Mouse (Mus musculus) cerebellum, adult 9-10 months (tissue): ENCODE measurements around the gene Saal1.
"Not testable (repeated sequence)": the region's sequence is repeated elsewhere in the genome, so short reads cannot be mapped to it uniquely, and the experiment has no call there.

Experiments
- DNase-seq: peaks from one replicate; pipeline ENCODE4 v3.0.0; 2022

Saal1 gene

DNA sequence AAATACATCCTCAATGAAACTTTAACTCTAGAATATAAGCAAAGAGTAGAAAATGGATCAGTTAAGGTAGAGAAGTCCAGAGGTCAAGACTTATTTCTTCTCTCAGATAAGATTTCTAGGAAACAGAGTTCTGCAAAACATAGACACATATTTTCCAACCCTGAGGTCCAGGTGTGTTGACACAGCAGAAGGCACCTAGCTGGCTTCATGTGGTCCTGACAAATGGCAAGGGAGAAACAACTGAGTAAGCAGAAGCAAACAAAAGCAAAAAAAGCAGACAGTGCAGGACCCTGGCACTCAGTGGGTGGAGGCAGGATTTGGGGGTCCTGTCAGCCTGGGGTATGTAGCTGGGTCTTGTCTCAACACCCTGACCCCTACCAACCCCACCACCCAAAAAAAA, 29.7 kb downstream of the Saal1 start:
- no peak for DNase-seq

DNA sequence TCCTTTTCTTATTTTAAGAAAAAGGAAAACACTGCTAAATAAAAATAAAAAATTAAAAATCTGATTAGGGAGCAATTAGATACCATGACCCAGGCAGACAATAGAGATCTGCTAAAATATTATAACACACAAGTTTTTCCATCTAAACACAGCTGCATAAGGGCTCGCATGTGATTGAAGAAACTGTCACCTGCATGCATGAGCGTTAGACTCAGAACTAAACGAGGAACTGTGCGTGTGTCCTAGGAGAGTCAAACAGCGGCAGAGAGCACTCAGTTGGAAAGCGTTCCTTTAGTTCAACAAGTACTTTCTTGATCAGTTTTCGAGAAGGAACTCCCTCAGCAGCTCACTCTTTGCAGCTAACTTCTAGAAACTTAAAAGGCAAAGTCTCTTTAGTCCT, 31.4 kb downstream of the Saal1 start:
- DNase-seq: not testable (repeated sequence)

DNA sequence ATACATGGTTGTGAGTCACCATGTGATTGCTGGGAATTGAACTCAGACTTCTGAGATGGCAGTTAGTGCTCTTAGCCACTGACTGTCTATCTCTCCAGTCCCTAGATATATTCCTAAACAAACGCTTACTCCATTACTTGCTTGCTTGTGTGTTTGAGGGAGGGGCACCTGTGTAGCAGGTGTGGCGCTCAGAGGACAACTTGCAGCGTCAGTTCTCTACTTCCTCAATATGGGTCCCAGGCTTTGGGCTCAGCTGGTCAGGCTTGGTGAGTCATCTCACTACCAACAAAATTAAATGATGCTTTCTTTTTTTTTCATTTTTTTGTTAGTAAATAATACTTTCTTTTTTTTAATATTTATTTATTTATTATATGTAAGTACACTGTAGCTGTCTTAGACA, 32.1 kb downstream of the Saal1 start:
- no peak for DNase-seq

DNA sequence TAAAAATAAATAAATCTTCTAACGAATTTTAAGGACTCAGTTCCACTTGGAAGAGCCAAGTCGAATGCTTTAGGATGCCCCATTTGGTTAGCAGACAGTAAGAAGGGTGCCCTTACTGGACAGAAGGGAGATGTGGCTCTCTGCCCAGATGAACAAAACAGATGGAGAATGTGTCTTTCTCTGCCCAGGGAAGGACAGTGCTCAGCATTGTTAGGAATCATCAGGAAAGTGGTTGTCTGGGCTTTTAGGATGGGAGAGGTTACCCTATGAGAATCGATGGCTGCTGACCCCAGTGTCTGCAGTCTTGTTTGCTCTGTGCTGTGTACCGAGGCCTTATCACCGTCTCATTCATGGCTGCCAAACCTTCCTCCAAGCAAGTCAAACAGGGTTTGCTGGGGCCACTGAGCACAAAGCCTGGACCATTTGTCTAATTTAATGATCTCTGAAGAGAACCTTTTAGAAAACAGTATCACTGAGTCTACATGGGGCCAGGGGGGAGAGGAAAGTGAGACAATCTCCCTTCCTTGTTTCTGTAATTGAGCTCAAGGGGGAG, 33.6 kb downstream of the Saal1 start:
- peak; percentile 82 for DNase-seq

DNA sequence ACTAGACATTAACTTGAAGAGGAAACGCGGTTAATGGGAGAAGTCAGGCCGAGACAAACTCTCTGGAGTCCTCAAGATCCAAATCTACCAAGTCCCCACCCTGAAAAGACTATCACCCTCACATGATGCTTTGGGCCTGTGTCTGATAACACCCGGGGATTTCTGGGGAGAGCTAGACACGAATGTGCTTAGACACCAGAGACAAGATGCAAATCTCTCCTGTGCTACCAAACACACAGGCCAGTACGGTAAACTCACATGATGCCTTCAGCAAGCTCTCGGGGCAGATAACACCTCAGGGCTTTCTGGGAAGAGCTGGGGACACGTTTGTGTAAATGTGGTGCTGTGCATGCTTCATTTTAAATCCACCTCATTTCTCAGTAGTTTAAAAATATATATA, 34.6 kb downstream of the Saal1 start:
- no peak for DNase-seq

DNA sequence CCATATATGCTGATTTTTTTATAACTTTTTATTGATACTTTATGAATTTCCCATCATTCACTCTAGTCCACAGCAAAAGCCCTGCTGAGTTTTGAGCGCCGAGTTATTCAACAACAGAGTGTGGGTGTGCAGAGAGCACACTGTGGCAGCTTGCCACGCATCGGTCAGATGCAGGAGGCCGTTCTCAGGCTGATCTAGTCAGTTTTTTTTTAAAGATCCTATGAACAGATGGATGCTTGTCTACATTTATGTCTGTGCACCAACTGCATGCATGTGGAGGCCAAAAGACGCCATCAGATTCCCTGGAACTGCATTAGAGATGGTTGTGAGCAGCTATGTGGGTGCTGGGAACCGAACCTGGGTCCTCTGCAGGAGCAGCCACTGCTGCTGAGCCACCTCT, 35.4 kb downstream of the Saal1 start:
- no peak for DNase-seq

DNA sequence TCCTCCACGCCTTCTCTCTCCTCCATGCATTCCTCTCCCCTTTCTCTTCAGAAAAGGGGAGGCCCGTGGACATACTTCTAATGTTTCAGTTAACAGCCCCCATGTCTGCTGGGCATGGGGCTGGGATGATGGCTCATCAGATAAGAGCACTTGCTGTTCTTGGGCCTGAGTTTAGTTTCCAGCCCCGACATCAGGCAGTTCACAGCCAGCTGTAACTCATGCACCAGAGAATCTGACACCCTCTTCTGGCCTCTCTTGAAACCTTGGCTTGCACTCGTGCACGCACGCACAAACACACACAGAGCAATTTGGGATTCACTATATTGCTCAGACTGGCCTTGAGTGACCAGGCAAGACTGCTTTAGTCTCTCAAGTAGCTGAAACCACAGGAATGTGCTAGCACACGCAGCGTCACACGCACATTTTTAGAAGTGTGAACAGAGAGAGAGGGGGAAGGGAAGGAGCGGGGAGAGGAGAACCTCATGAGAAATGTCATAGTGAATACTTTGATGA, 38.3 kb downstream of the Saal1 start, which contains the start of gene Tph1:
Gene Tph1 (minus strand): TSS at position 378 of the 513 bp plus-strand sequence.
- DNase-seq: no peak

DNA sequence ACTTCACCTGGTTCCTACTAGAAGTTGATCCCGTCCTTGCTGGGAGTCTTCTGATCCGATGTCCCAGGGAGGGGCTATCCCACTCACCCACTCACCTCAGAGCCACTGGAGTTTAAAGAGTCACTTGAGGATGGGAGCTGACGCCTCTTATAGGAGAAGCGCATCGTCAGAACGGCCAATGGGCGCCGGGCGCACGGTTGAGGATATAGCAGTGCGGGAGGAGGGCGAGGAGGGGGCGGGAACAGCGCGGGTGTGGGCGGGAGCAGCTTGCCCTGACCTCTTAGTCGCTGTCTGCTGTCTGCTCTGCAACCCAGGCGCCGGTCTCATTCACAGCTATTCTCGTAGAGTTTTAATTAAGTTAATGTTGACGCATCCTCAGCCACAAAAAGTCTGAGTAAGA, 43.2 kb downstream of the Saal1 start:
- DNase-seq: no peak

DNA sequence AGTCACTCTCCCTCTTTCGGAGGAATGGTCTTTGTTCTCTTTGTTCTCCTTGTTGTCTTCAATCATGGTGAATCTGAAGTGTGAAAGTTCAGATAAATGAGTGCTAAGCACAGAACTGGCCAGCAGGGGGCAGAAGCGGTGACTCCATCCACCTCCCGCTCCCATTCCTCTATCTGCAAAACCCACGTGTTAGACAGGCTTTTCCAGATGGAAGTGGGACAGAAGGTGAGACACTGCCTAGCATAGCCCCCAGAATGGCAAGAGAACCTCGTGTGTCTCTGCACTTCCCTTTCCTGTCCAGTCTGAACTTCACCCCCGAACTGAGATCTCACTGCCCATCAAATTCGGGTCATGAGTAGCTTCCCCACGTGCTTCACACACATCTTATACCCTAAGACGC, 45.2 kb downstream of the Saal1 start:
- peak; percentile 64 for DNase-seq

DNA sequence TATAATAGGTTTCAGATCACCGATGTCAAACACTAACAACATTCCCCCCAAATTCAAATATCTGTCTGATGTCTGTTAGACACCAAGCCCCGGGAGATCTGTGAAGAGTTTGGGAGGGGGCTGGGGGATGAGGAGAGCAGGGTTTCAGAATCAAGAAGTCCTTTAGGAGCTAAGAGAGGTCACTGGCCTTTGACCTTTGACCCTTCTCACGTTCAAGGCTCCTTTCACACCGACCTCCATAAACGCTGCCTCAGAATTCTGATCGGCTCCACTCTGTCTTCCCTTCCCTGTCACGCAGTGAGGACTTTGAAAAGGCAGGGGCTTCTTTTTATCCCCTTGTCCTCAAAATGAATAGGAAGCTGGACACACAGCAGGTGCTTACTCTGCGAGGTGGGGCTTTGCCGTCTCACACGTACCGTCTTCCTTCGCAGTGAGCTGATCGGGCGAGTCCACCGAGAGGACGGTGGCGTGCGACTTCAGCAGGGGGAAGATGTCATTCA, 48.8 kb downstream of the Saal1 start:
- DNase-seq: no peak

DNA sequence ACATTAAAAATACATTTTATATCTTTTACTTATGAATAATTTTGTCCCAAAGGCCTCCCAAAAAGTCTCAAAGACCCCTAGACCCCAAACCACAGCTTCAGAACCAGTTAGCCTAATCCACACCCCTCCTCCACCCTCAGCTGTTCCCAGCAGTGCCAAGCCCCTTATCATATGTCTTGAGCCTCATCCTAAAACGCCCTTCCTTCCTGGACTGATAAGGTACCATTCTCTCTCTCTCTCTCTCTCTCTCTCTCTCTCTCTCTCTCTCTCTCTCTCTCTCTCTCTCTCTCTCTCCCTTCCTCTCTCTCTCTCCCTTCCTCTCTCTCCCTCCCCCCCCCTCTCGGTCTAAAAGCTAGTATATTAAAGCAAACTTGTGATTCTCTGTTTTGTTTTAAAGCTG, 58.2 kb downstream of the Saal1 start:
- no peak for DNase-seq

DNA sequence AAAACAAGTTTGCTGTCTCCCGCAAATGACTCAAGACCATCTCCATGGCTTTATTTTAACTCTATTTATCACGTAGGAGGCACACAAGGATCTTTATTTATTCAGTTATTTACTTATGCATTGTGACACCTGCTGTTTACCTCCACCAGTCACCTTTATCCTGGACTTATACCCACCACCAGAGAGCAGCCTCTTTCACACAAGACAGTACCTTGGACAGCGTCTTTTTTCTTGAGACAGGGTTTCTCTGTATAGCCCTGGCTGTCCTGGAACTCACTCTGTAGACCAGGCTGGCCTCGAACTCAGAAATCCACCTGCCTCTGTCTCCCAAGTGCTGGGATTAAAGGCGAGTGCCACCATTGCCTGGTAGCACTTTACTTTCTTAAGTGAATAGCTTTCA, 60.2 kb downstream of the Saal1 start:
- not testable (repeated sequence) for DNase-seq

DNA sequence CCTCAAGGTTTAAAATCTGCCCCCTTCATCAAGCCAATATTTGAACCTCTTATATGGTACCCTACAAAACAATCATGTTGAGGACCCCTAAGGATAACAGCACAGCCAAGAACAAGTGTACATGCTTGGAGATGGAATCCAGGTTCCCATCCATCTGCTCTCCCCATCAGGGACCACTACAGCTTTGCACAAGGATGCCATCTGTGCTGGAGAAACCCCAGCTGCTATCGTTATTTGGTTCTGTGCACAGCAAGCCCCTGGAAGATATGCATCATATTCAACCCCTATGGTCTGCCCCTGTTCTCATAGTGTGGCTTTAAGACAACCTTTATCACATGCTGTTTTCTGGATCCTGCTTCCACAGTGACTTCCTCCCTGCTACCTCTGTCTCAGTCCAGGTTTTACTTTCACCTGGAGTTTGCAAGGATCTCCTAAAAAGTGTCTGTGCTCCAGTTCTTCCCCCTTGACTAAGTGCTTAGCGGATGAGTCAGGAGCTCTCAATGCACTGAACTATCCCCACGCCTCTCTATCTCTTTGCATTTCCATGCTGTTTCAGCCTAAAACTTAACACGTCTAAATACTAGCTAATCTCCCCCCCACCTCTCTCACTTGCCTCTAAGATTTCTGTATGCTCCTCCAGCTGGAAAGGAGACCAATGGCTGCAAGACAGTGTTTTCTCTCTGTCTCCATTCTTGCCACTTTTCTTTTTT, 61.9 kb downstream of the Saal1 start:
- no peak for DNase-seq

DNA sequence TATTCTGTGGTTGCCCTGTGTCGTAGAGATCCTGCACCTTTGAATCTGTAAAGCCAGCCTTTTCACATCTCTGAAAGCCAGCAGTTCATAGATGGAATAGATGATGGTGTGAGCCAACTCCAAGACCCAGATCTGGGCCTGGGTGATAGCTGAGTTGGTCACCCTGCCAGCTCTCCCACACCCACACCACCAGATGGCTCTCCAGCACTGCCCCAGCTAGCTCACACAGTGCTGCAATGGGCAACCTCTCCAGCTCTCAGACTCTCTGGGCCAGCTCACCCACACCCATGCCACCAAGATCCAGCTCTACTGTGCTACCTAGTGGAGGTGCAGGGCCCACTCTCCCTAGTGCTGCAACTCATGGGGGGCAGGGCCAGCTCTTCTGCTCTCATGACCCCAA, 67.3 kb downstream of the Saal1 start:
- peak; percentile 80 for DNase-seq

DNA sequence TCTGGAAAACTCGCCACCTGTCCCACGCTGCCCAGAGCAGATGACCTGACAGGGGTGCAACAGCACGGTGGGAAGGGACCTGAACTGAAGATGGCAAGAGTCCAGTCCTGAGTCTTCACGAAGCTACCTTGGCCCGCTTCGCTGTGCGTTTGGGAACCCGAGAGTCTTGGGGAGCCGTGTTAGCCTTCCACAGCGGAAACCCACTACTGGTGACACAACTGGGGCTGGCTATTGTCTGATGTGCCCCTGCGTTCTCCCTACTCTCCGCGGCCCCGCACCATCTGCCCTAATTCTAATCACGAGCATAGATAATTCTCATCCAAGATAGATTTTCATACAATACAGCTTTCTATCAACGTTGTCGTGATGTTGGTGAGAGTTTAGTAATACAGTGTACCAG, 70.4 kb downstream of the Saal1 start:
- no peak for DNase-seq

DNA sequence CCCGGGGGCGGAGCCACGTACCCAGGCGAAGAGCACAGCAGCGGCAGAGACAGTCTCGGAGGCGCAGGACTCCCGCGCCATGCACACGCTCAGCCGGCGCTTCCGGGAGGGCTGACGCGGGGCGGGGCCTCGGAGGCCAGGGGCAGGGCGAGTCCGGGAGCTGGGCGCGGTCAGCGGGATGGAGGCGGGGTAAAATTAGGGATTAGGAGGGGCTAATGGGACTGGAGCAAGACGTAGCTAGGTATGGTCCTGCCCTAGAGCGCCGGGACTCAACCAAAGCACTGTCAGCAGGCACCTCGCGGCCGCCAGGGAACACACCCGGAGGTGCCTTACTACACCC, 70.8 kb downstream of the Saal1 start, which contains the start of gene Sergef:
Gene Sergef (minus strand): TSS at position 116 of the 340 bp plus-strand sequence.
- DNase-seq: peak; percentile 93

DNA sequence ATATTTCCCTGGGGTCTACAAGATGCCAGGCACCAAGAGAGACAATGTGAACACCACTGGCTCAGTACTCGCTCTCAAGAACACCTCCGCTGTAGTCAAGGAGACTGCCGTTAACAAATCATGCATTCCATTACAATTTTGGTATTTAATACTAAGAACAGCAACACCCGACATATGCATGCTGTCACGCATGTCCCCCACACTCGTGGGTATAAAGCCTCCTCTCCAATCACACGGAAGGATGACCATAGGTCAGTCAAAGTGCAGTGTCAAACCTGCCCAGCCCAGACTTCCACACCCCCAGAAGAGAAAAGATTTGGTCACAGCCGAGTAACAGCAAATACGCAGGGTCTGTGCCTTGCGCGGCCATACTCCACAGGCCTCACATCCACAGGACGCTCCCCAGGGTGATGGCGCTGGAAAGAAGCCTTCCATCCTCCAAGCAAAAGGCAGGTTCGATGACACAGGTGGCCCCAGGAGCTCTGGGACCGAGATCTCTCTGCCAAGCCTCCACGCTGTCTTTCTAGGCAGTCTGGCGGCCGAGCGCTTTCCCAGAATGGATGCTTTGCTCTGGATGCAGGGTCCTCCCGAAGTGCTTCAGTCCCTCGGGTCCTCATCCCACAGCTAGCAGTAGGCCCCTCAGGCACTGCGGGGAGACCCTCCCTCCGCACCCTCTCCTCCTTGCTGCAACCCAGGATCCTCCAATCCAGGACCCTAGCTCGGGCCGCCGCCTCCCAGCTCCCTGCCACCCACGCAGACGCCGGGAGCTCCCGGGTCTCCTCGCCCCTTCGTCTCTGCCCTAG, 71.4 kb downstream of the Saal1 start:
- DNase-seq: peak; percentile 67
